Mouse (Mus musculus) limb, embryonic 15.5 days (tissue): ENCODE data around the gene Pimreg. TPM values are rescaled to one million over a fixed set of nuclear protein-coding genes. Genes with fewer than 3 reads are reported as not detected.
A peak's percentile ranks its signal among the peaks of the same experiment; 100 is the strongest.

ENCODE experiments used
- ATAC-seq: fragments of 200-750 bp; cut with Nextera tagmentation; 2 replicates; pipeline ENCODE4 v1.8.0; 2017; ENCODE audit warnings: low read depth, moderate TSS enrichment; ENCODE audit not compliant: insufficient number of reproducible peaks, low FRiP score, low TSS enrichment
- H3K27ac ChIP-seq: fragments of 300-500 bp; sonication (generic); 2 replicates; pipeline ENCODE4 v1.5.1; 2015; ENCODE audit warnings: moderate library complexity, mild to moderate bottlenecking, inconsistent platforms
- H3K27me3 ChIP-seq: fragments of 300-500 bp; sonication (generic); 2 replicates; pipeline ENCODE4 v1.6.1; 2015; ENCODE audit warnings: inconsistent platforms
- H3K36me3 ChIP-seq: fragments of 300-500 bp; sonication (generic); 2 replicates; pipeline ENCODE4 v1.6.1; 2015; ENCODE audit warnings: inconsistent platforms
- H3K4me1 ChIP-seq: fragments of 300-500 bp; sonication (generic); 2 replicates; pipeline ENCODE4 v1.6.1; 2015; ENCODE audit warnings: inconsistent platforms
- H3K4me2 ChIP-seq: fragments of 300-500 bp; sonication (generic); 2 replicates; pipeline ENCODE4 v1.6.1; 2015; ENCODE audit warnings: mild to moderate bottlenecking, inconsistent platforms
- H3K4me3 ChIP-seq: fragments of 300-500 bp; sonication (generic); 2 replicates; pipeline ENCODE4 v1.5.1; 2015; ENCODE audit warnings: mild to moderate bottlenecking, inconsistent platforms
- H3K9ac ChIP-seq: fragments of 300-500 bp; sonication (generic); 2 replicates; pipeline ENCODE4 v1.6.1; 2015; ENCODE audit warnings: inconsistent platforms
- H3K9me3 ChIP-seq: fragments of 300-500 bp; sonication (generic); 2 replicates; pipeline ENCODE4 v1.6.1; 2016; ENCODE audit warnings: inconsistent platforms
- WGBS: fragments of 180-500 bp; shearing (Covaris S2); methylation state at CpG from one replicate; pipeline ENCODE4 v1.1.7; 2015; 5-methylcytosine and 5-hydroxymethylcytosine counted together
- polyA plus RNA-seq: library from polyadenylated mRNA; unstranded; fragments of >200 nt; fragmentation: Nextera tagmentation; extraction: Ambion mirVana; gene quantifications from 2 replicates; pipeline ENCODE4 v1.2.1, GENCODE M21; 2015

The Pimreg gene
- polyA plus RNA-seq, 1 experiment from 2014 or later: 79.2 TPM

GRCm38 (mm10) chr11:72014674-72015073, 27.2 kb upstream of the Pimreg start:
- H3K4me2 ChIP-seq: no peak overlapping the region
- ATAC-seq: no peak
- H3K9me3 ChIP-seq: no peaks in the 10 kb centered on the region
- WGBS: 58% methylated on average over 4 of the region's 4 CpGs
- H3K27ac ChIP-seq: no peak overlapping the region
- no peak overlapping the region for H3K4me3 ChIP-seq
- H3K9ac ChIP-seq: no peak overlapping the region
- H3K27me3 ChIP-seq: no peaks in the 10 kb centered on the region
- peaks cover 9% of the 10 kb centered on the region; the same call in 1 of the 2 replicates for H3K4me1 ChIP-seq
- H3K36me3 ChIP-seq: no peaks in the 10 kb centered on the region

- WGBS: 77% methylated on average over 13 of the region's 13 CpGs
- H3K9me3 ChIP-seq: no peaks in the 10 kb centered on the region
- H3K9ac ChIP-seq: no peak overlapping the region
- no peaks in the 10 kb centered on the region for H3K36me3 ChIP-seq
- no peak overlapping the region for H3K4me2 ChIP-seq
- H3K27ac ChIP-seq: no peak overlapping the region
- ATAC-seq: no peak
- no peaks in the 10 kb centered on the region for H3K27me3 ChIP-seq
- no peak overlapping the region for H3K4me3 ChIP-seq
- H3K4me1 ChIP-seq: no peaks in the 10 kb centered on the region
These were observed 25.1 kb upstream of the Pimreg start for GRCm38 (mm10) chr11:72016518-72017252.

GRCm38 (mm10) chr11:72017253-72017601, 24.6 kb upstream of the Pimreg start:
- Histone ChIP-seq H3K36me3 (no peaks in the 10 kb centered on the region), H3K4me1 (no peaks in the 10 kb centered on the region), H3K9me3 (no peaks in the 10 kb centered on the region), H3K4me3 (no peak overlapping the region), H3K9ac (no peak overlapping the region), H3K27ac (no peak overlapping the region), H3K4me2 (no peak overlapping the region), H3K27me3 (no peaks in the 10 kb centered on the region)
- ATAC-seq: no peak
- WGBS: 52% methylated on average over 9 of the region's 9 CpGs

- 85% methylated on average over 4 of the region's 4 CpGs for WGBS
- H3K27me3 ChIP-seq: no peaks in the 10 kb centered on the region
- H3K9me3 ChIP-seq: no peaks in the 10 kb centered on the region
- no peak overlapping the region for H3K9ac ChIP-seq
- no peak overlapping the region for H3K4me3 ChIP-seq
- no peak overlapping the region for H3K27ac ChIP-seq
- no peak for ATAC-seq
- no peaks in the 10 kb centered on the region for H3K36me3 ChIP-seq
- no peaks in the 10 kb centered on the region for H3K4me1 ChIP-seq
- H3K4me2 ChIP-seq: no peak overlapping the region
These were observed 20.8 kb upstream of the Pimreg start for GRCm38 (mm10) chr11:72021015-72021414.

GRCm38 (mm10) chr11:72022827-72023226, 19.0 kb upstream of the Pimreg start:
- no peaks in the 10 kb centered on the region for H3K27me3 ChIP-seq
- H3K36me3 ChIP-seq: no peaks in the 10 kb centered on the region
- no peak overlapping the region for H3K9ac ChIP-seq
- H3K4me2 ChIP-seq: no peak overlapping the region
- no peak overlapping the region for H3K27ac ChIP-seq
- H3K4me1 ChIP-seq: no peaks in the 10 kb centered on the region
- no peak for ATAC-seq
- no peak overlapping the region for H3K4me3 ChIP-seq
- no peaks in the 10 kb centered on the region for H3K9me3 ChIP-seq
- WGBS: 65% methylated on average over 6 of the region's 6 CpGs

GRCm38 (mm10) chr11:72023581-72023980, 18.3 kb upstream of the Pimreg start:
- Histone ChIP-seq H3K4me2 (no peak overlapping the region), H3K27me3 (no peaks in the 10 kb centered on the region), H3K27ac (no peak overlapping the region), H3K9me3 (no peaks in the 10 kb centered on the region), H3K36me3 (no peaks in the 10 kb centered on the region), H3K4me3 (no peak overlapping the region), H3K9ac (no peak overlapping the region), H3K4me1 (no peaks in the 10 kb centered on the region)
- ATAC-seq: no peak
- 27% methylated on average over 10 of the region's 10 CpGs for WGBS

- ATAC-seq: no peak
- Histone ChIP-seq H3K4me3 (no peak overlapping the region), H3K36me3 (no peaks in the 10 kb centered on the region), H3K9me3 (no peaks in the 10 kb centered on the region), H3K4me2 (no peak overlapping the region), H3K27ac (no peak overlapping the region), H3K9ac (no peak overlapping the region), H3K4me1 (peaks cover 4% of the 10 kb centered on the region), H3K27me3 (0 out of 2 replicates have a peak, but pooled peaks cover 6% of the 10 kb centered on the region)
- 29% methylated on average over 5 of the region's 5 CpGs for WGBS
These were observed 17.5 kb upstream of the Pimreg start for GRCm38 (mm10) chr11:72024193-72024781.

- Histone ChIP-seq H3K9me3 (no peaks in the 10 kb centered on the region), H3K27ac (no peak overlapping the region), H3K4me3 (no peak overlapping the region), H3K4me1 (peaks cover 6% of the 10 kb centered on the region), H3K4me2 (no peak overlapping the region), H3K27me3 (0 out of 2 replicates have a peak, but pooled peaks cover 6% of the 10 kb centered on the region), H3K36me3 (no peaks in the 10 kb centered on the region), H3K9ac (no peak overlapping the region)
- WGBS: 42% methylated on average over 5 of the region's 5 CpGs
- no peak for ATAC-seq
These were observed 16.0 kb upstream of the Pimreg start for GRCm38 (mm10) chr11:72025843-72026242.

- no peak overlapping the region for H3K4me3 ChIP-seq
- H3K4me2 ChIP-seq: no peak overlapping the region
- 0 out of 2 replicates have a peak, but pooled peaks cover 6% of the 10 kb centered on the region for H3K27me3 ChIP-seq
- H3K9ac ChIP-seq: no peak overlapping the region
- no peaks in the 10 kb centered on the region for H3K9me3 ChIP-seq
- peaks cover 6% of the 10 kb centered on the region for H3K4me1 ChIP-seq
- WGBS: 81% methylated on average over 9 of the region's 9 CpGs
- no peak for ATAC-seq
- H3K27ac ChIP-seq: no peak overlapping the region
- no peaks in the 10 kb centered on the region for H3K36me3 ChIP-seq
These were observed 15.3 kb upstream of the Pimreg start for GRCm38 (mm10) chr11:72026516-72026915.

GRCm38 (mm10) chr11:72027836-72028235, 14.0 kb upstream of the Pimreg start:
- 0 out of 2 replicates have a peak, but pooled peaks cover 6% of the 10 kb centered on the region for H3K27me3 ChIP-seq
- no peaks in the 10 kb centered on the region for H3K9me3 ChIP-seq
- no peak for ATAC-seq
- H3K27ac ChIP-seq: no peak overlapping the region
- H3K36me3 ChIP-seq: no peaks in the 10 kb centered on the region
- H3K4me3 ChIP-seq: no peak overlapping the region
- H3K4me2 ChIP-seq: no peak overlapping the region
- peaks cover 6% of the 10 kb centered on the region for H3K4me1 ChIP-seq
- H3K9ac ChIP-seq: no peak overlapping the region
- 82% methylated on average over 9 of the region's 9 CpGs for WGBS

GRCm38 (mm10) chr11:72029143-72029542, 12.7 kb upstream of the Pimreg start:
- H3K9ac ChIP-seq: no peak overlapping the region
- ATAC-seq: no peak
- H3K36me3 ChIP-seq: no peaks in the 10 kb centered on the region
- H3K27ac ChIP-seq: no peak overlapping the region
- peak overlapping the region; percentile 14; the same call in 1 of the 2 replicates for H3K4me2 ChIP-seq
- H3K4me3 ChIP-seq: no peak overlapping the region
- H3K4me1 ChIP-seq: peaks cover 6% of the 10 kb centered on the region
- WGBS: 15% methylated on average over 23 of the region's 23 CpGs
- H3K9me3 ChIP-seq: no peaks in the 10 kb centered on the region
- 0 out of 2 replicates have a peak, but pooled peaks cover 6% of the 10 kb centered on the region for H3K27me3 ChIP-seq

GRCm38 (mm10) chr11:72031353-72031752, 10.5 kb upstream of the Pimreg start:
- Histone ChIP-seq H3K36me3 (no peaks in the 10 kb centered on the region), H3K9me3 (no peaks in the 10 kb centered on the region), H3K9ac (no peak overlapping the region), H3K4me2 (no peak overlapping the region), H3K27me3 (0 out of 2 replicates have a peak, but pooled peaks cover 6% of the 10 kb centered on the region), H3K4me1 (peaks cover 6% of the 10 kb centered on the region), H3K4me3 (no peak overlapping the region), H3K27ac (no peak overlapping the region)
- ATAC-seq: 0 out of 2 replicates have a peak, but pooled peaks have one; percentile 42
- WGBS: 95% methylated on average over 7 of the region's 7 CpGs
